Mouse (Mus musculus) hindbrain, embryonic 10.5 days (tissue): Measurements from ENCODE around the gene Dusp21. TPM values are rescaled to one million over a fixed set of nuclear protein-coding genes. Genes with fewer than 3 reads are reported as not detected.

Experiments
- DNase-seq: peaks from one replicate; pipeline ENCODE4 v3.0.0-alpha.2; 2017; ENCODE audit warnings: low spot score
- H3K27ac ChIP-seq: fragments of 300-500 bp; sonication (generic); 2 replicates; pipeline ENCODE4 v1.5.1; 2016; ENCODE audit warnings: mild to moderate bottlenecking, moderate library complexity
- H3K27me3 ChIP-seq: fragments of 300-500 bp; sonication (generic); 2 replicates; pipeline ENCODE4 v1.6.1; 2016; ENCODE audit warnings: mild to moderate bottlenecking; ENCODE audit not compliant: poor library complexity, insufficient read depth, severe bottlenecking
- H3K36me3 ChIP-seq: fragments of 300-500 bp; sonication (generic); 2 replicates; pipeline ENCODE4 v1.6.1; 2016; ENCODE audit warnings: mild to moderate bottlenecking, moderate library complexity
- H3K4me1 ChIP-seq: fragments of 300-500 bp; sonication (generic); replicated peaks from 2 replicates; pipeline ENCODE4 v1.6.1; 2016; ENCODE audit warnings: mild to moderate bottlenecking
- H3K4me3 ChIP-seq: fragments of 300-500 bp; sonication (generic); 2 replicates; pipeline ENCODE4 v1.5.1; 2016; ENCODE audit warnings: mild to moderate bottlenecking, moderate library complexity
- H3K9me3 ChIP-seq: fragments of 300-500 bp; sonication (generic); 2 replicates; pipeline ENCODE4 v1.6.1; 2016; ENCODE audit warnings: mild to moderate bottlenecking, moderate library complexity
- WGBS: fragments of 180-500 bp; shearing (Covaris S2); methylation state at CpG from one replicate; pipeline ENCODE4 v1.1.7; 2016; 5-methylcytosine and 5-hydroxymethylcytosine counted together
- polyA plus RNA-seq: library from polyadenylated mRNA; unstranded; fragments of >200 nt; fragmentation: Nextera tagmentation; extraction: Ambion mirVana; gene quantifications from 2 replicates; pipeline ENCODE4 v1.2.1, GENCODE M21; 2016

The Dusp21 gene
- polyA plus RNA-seq, 1 experiment from 2014 or later, result not detected

- Histone ChIP-seq H3K27ac (no peak overlapping the region), H3K27me3 (no peaks in the 10 kb centered on the region), H3K4me1 (no peaks in the 10 kb centered on the region), H3K4me3 (no peak overlapping the region), H3K9me3 (no peaks in the 10 kb centered on the region), H3K36me3 (0 out of 2 replicates have a peak, but pooled peaks cover 7% of the 10 kb centered on the region)
- DNase-seq, result no peak
Observed at GRCm38 (mm10) chrX:18187203-18187602, 41.5 kb downstream of the Dusp21 start.

- H3K27me3 ChIP-seq, result no peaks in the 10 kb centered on the region
- DNase-seq, result no peak
- 94% methylated on average over 2 of the region's 2 CpGs for WGBS
Observed at GRCm38 (mm10) chrX:18188293-18188692, 42.6 kb downstream of the Dusp21 start.

More at GRCm38 (mm10) chrX:18188293-18188692, 42.6 kb downstream of the Dusp21 start:
- Histone ChIP-seq H3K27ac (no peak overlapping the region), H3K36me3 (0 out of 2 replicates have a peak, but pooled peaks cover 7% of the 10 kb centered on the region), H3K4me1 (no peaks in the 10 kb centered on the region), H3K9me3 (no peaks in the 10 kb centered on the region), H3K4me3 (no peak overlapping the region)

Other genes starting within 250 kb of the Dusp21 start
- 28.9 and 31.0 TPM in 2 replicates for gene Kdm6a, start 16.7 kb downstream of the Dusp21 start, polyA plus RNA-seq